Mouse (Mus musculus) spleen, adult 2 months (tissue): Measurements from ENCODE around the gene Zkscan3.

Experiments
- CTCF ChIP-seq: fragments of 200-500 bp; IDR thresholded peaks from 2 replicates; pipeline ENCODE4 v1.5.1; 2011; ENCODE audit warnings: mild to moderate bottlenecking, inconsistent platforms; ENCODE audit not compliant: insufficient read depth, insufficient read length, insufficient replicate concordance; ENCODE audit errors: extremely low read depth
- POLR2A ChIP-seq: fragments of 200-500 bp; IDR thresholded peaks from 2 replicates; pipeline ENCODE4 v1.6.1; 2011; ENCODE audit warnings: low read depth, low read length, inconsistent platforms

DNA sequence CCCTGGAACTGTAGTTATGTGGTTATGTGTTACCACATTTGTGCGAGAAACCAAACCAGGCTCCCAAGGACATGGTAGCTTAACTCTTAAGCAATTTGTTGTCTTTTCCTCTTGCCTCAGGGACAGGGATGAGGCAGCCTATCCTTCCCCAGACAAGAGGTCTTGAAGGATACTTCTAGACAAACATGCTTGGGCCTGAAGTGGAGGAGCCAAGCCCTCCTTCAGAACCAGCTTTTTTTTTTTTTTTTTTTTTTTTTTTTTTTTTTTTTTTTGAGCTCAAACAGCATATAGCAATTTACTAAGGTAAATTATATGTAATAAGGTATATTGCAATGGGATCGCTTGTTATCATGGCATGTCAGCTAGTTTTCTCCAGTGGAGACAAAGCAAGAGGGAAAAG, 13.2 kb upstream of the Zkscan3 start:
- TF ChIP-seq CTCF (no peak), POLR2A (no peak)
